Mouse (Mus musculus) embryonic fibroblast, embryonic 13.5 days (primary cell): ENCODE results near the gene Rbm20.

ENCODE experiments used
- CTCF ChIP-seq: IDR thresholded peaks from 2 replicates; pipeline ENCODE4 v1.5.1; 2011; ENCODE audit warnings: mild to moderate bottlenecking, control low read depth, low read length, moderate library complexity, borderline replicate concordance; ENCODE audit not compliant: insufficient read depth
- POLR2A ChIP-seq: IDR thresholded peaks from 2 replicates; pipeline ENCODE4 v1.6.1; 2011; ENCODE audit warnings: low read depth, mild to moderate bottlenecking, control low read depth, low read length, moderate library complexity

- TF ChIP-seq CTCF: no peak
- TF ChIP-seq POLR2A: no peak
These were observed 19.7 kb upstream of the Rbm20 start for GRCm38 (mm10) chr19:53657437-53657836.
